Mouse (Mus musculus): ENCODE measurements around the gene Opcml.

- TF ChIP-seq CTCF (IDR thresholded peaks at IDR 0.05) (no peak), EP300 (IDR thresholded peaks at IDR 0.05; ENCODE audit: insufficient read depth, low read depth, low read length) (no peak), POLR2A (IDR thresholded peaks at IDR 0.05; ENCODE audit: insufficient read depth, low read depth, low read length) (no peak)
Observed at GRCm38 (mm10) chr9:28536637-28537036, 746.1 kb downstream of the Opcml start.
